Mouse (Mus musculus): ENCODE results near the gene Actbl2. TPM values are rescaled to one million over a fixed set of nuclear protein-coding genes. Genes with fewer than 3 reads are reported as not detected.

Gene Actbl2
- polyA plus RNA-seq, 1 experiment from 2014 or later = not detected

GRCm38 (mm10) chr13:111304736-111305135, 49.9 kb downstream of the Actbl2 start:
- no peak overlapping the region for H3K4me3 ChIP-seq (replicated peaks; ENCODE audit: low read length)
- no peaks in the 10 kb centered on the region for H3K9me3 ChIP-seq (replicated peaks; ENCODE audit: control insufficient read depth, low read length)
- 79% methylated on average over 5 of the region's 5 CpGs for WGBS
- H3K9ac ChIP-seq (ENCODE audit: low read length) = no peak overlapping the region
- no peak overlapping the region for H3K27ac ChIP-seq (ENCODE audit: low read length)
- no peaks in the 10 kb centered on the region for H3K4me1 ChIP-seq (ENCODE audit: control insufficient read depth, insufficient read depth, low read length)
- ATAC-seq (ENCODE audit: insufficient read depth, low FRiP score) = no peak
- H3K36me3 ChIP-seq (ENCODE audit: control insufficient read depth, insufficient read depth, low read length) = no peaks in the 10 kb centered on the region
- H3K27me3 ChIP-seq (ENCODE audit: control insufficient read depth, insufficient read depth, low read length) = no peaks in the 10 kb centered on the region
- H3K4me2 ChIP-seq (ENCODE audit: low read depth, low read length) = no peak overlapping the region

Other genes with a start within 250 kb of the Actbl2 start
- 66.6 and 77.7 TPM in 2 replicates for gene Gpbp1, start 235.1 kb downstream of the Actbl2 start, polyA plus RNA-seq (2015; fragmentation: Nextera tagmentation; extraction: Ambion mirVana)

Data from stomach, embryonic 16.5 days (tissue).